Mouse (Mus musculus) heart, postnatal 0 days (tissue): Measurements from ENCODE around the gene Fam229b. TPM values are rescaled to one million over a fixed set of nuclear protein-coding genes. Genes with fewer than 3 reads are reported as not detected.

Experiments
- ATAC-seq: fragments of 200-750 bp; cut with Nextera tagmentation; 2 replicates; pipeline ENCODE4 v1.8.0; 2017; ENCODE audit warnings: low read depth, moderate number of reproducible peaks, moderate library complexity; ENCODE audit not compliant: insufficient read depth
- DNase-seq: peaks from one replicate; pipeline ENCODE4 v3.0.0-alpha.2; 2016; ENCODE audit warnings: low spot score
- H3K27ac ChIP-seq: fragments of 300-500 bp; sonication (generic); 2 replicates; pipeline ENCODE4 v1.5.1; 2014; ENCODE audit warnings: low read depth, mild to moderate bottlenecking
- H3K27me3 ChIP-seq: fragments of 300-500 bp; sonication (generic); 2 replicates; pipeline ENCODE4 v1.6.1; 2014; ENCODE audit warnings: low read length, mixed read lengths; ENCODE audit not compliant: control insufficient read depth, insufficient read depth
- H3K36me3 ChIP-seq: fragments of 300-500 bp; sonication (generic); replicated peaks from 2 replicates; pipeline ENCODE4 v1.6.1; 2014; ENCODE audit warnings: low read length, mixed read lengths; ENCODE audit not compliant: control insufficient read depth, insufficient read depth
- H3K4me1 ChIP-seq: fragments of 300-500 bp; sonication (generic); 2 replicates; pipeline ENCODE4 v1.6.1; 2014; ENCODE audit warnings: antibody characterized with exemption; ENCODE audit not compliant: control insufficient read depth, insufficient read depth
- H3K4me2 ChIP-seq: fragments of 300-500 bp; sonication (generic); 2 replicates; pipeline ENCODE4 v1.6.1; 2014; ENCODE audit warnings: low read depth, mild to moderate bottlenecking, low read length, moderate library complexity
- H3K4me3 ChIP-seq: fragments of 300-500 bp; sonication (generic); 2 replicates; pipeline ENCODE4 v1.5.1; 2014; ENCODE audit warnings: low read depth, low read length
- H3K9ac ChIP-seq: fragments of 300-500 bp; sonication (generic); replicated peaks from 2 replicates; pipeline ENCODE4 v1.6.1; 2014; ENCODE audit warnings: low read depth, low read length, mixed read lengths
- H3K9me3 ChIP-seq: fragments of 300-500 bp; sonication (generic); replicated peaks from 2 replicates; pipeline ENCODE4 v1.6.1; 2016; ENCODE audit warnings: low read length; ENCODE audit not compliant: control insufficient read depth
- CTCF ChIP-seq: IDR thresholded peaks from 2 replicates; pipeline ENCODE4 v1.5.1; 2016; ENCODE audit warnings: antibody characterized with exemption, control low read depth, low read depth
- EP300 ChIP-seq: IDR thresholded peaks from 2 replicates; pipeline ENCODE4 v1.6.1; 2016; ENCODE audit warnings: antibody characterized with exemption, low read depth
- WGBS: fragments of 180-500 bp; shearing (Covaris S2); extraction: QIAGEN DNeasy Blood & Tissue Kit; methylation state at CpG from one replicate; pipeline ENCODE4 v1.1.7; 2014; 5-methylcytosine and 5-hydroxymethylcytosine counted together
- polyA plus RNA-seq: library from polyadenylated mRNA; unstranded; fragments of >200 nt; fragmentation: Nextera tagmentation; extraction: Ambion mirVana; gene quantifications from 2 replicates; pipeline ENCODE4 v1.2.1, GENCODE M21; 2015
- total RNA-seq: library from RNA; depleted of rRNA; stranded (reverse); fragments of >200 nt; gene quantifications from 2 replicates; pipeline ENCODE4 v1.2.3, GENCODE M21; 2014; ENCODE audit warnings: low replicate concordance

Gene Fam229b
- total and polyA plus RNA-seq, 2 experiments from 2014 or later: 5.2 to 14.8 TPM

GRCm38 (mm10) chr10:39109489-39109874 lies 24.2 kb downstream of the Fam229b start:
- Histone ChIP-seq H3K36me3 (peaks cover 71% of the 10 kb centered on the region), H3K4me1 (no peaks in the 10 kb centered on the region), H3K27ac (no peak overlapping the region), H3K9ac (no peak overlapping the region), H3K4me3 (no peak overlapping the region), H3K9me3 (no peaks in the 10 kb centered on the region), H3K27me3 (no peaks in the 10 kb centered on the region), H3K4me2 (no peak overlapping the region)
- TF ChIP-seq EP300 (no peak), CTCF (no peak)
- DNase-seq (no peak), ATAC-seq (no peak)
- 78% methylated on average over 4 of the region's 4 CpGs for WGBS

- Histone ChIP-seq H3K9ac (no peak overlapping the region), H3K36me3 (peaks cover 71% of the 10 kb centered on the region), H3K27ac (no peak overlapping the region), H3K4me1 (no peaks in the 10 kb centered on the region), H3K4me3 (no peak overlapping the region), H3K9me3 (no peaks in the 10 kb centered on the region), H3K4me2 (no peak overlapping the region), H3K27me3 (no peaks in the 10 kb centered on the region)
- 68% methylated on average over 10 of the region's 10 CpGs for WGBS
- DNase-seq (no peak), ATAC-seq (no peak)
- no peak for TF ChIP-seq CTCF
- TF ChIP-seq EP300: no peak
These were observed 24.8 kb downstream of the Fam229b start for GRCm38 (mm10) chr10:39108837-39109488.

- Histone ChIP-seq H3K9me3 (no peaks in the 10 kb centered on the region), H3K4me2 (no peak overlapping the region), H3K36me3 (peaks cover 85% of the 10 kb centered on the region), H3K9ac (no peak overlapping the region), H3K27me3 (no peaks in the 10 kb centered on the region), H3K4me1 (no peaks in the 10 kb centered on the region), H3K27ac (no peak overlapping the region), H3K4me3 (no peak overlapping the region)
- no peak for ATAC-seq
- DNase-seq: no peak
- TF ChIP-seq EP300: no peak
- no peak for TF ChIP-seq CTCF
- WGBS: 59% methylated on average over 4 of the region's 4 CpGs
These were observed 26.8 kb downstream of the Fam229b start for GRCm38 (mm10) chr10:39106935-39107334.

GRCm38 (mm10) chr10:39106413-39106812 lies 27.3 kb downstream of the Fam229b start:
- no peak for TF ChIP-seq CTCF
- no peak for TF ChIP-seq EP300
- no peak overlapping the region for H3K4me2 ChIP-seq
- no peak for DNase-seq
- H3K4me3 ChIP-seq: no peak overlapping the region
- ATAC-seq: no peak
- H3K9ac ChIP-seq: no peak overlapping the region
- no peaks in the 10 kb centered on the region for H3K9me3 ChIP-seq
- H3K27ac ChIP-seq: no peak overlapping the region
- no peaks in the 10 kb centered on the region for H3K4me1 ChIP-seq
- peaks cover 84% of the 10 kb centered on the region for H3K36me3 ChIP-seq
- 60% methylated on average over 3 of the region's 3 CpGs for WGBS
- no peaks in the 10 kb centered on the region for H3K27me3 ChIP-seq

- DNase-seq: no peak
- Histone ChIP-seq H3K4me2 (no peak overlapping the region), H3K9me3 (no peaks in the 10 kb centered on the region), H3K36me3 (peaks cover 70% of the 10 kb centered on the region), H3K4me3 (no peak overlapping the region), H3K27ac (no peak overlapping the region), H3K4me1 (no peaks in the 10 kb centered on the region), H3K9ac (no peak overlapping the region), H3K27me3 (no peaks in the 10 kb centered on the region)
- 91% methylated on average over 8 of the region's 8 CpGs for WGBS
- ATAC-seq: no peak
- TF ChIP-seq EP300: no peak
- TF ChIP-seq CTCF: no peak
These were observed 28.8 kb downstream of the Fam229b start for GRCm38 (mm10) chr10:39104803-39105449.

GRCm38 (mm10) chr10:39098746-39099145 lies 35.0 kb downstream of the Fam229b start:
- WGBS: 91% methylated on average over 10 of the region's 10 CpGs
- no peak overlapping the region for H3K4me2 ChIP-seq
- no peaks in the 10 kb centered on the region for H3K27me3 ChIP-seq
- DNase-seq (no peak), ATAC-seq (no peak)
- no peak overlapping the region for H3K9ac ChIP-seq
- TF ChIP-seq CTCF (no peak), EP300 (no peak)
- H3K4me3 ChIP-seq: no peak overlapping the region
- no peaks in the 10 kb centered on the region for H3K9me3 ChIP-seq
- H3K36me3 ChIP-seq: peaks cover 69% of the 10 kb centered on the region
- H3K27ac ChIP-seq: no peak overlapping the region
- no peaks in the 10 kb centered on the region for H3K4me1 ChIP-seq
